38 mouse cellular contexts compared by ENCODE assay signal in genomic region chr6:97082336-97082735, GRCm38 (mm10). TPM values are rescaled to one million over a fixed set of nuclear protein-coding genes. Genes with fewer than 3 reads are reported as not detected.
"Had no signal": no experiment of that assay in that cellular context is flagged by ENCODE, and none has a peak within 500 bp of the region (broad histone marks: within the 10 kb centered on the region; RNA-seq: fewer than 3 reads in every experiment).

No protein-coding gene starts in this region.

- H3K36me3 ChIP-seq: heart, embryonic 12.5 days; heart, embryonic 13.5 days; heart, embryonic 15.5 days; hindbrain, embryonic 10.5 days; hindbrain, embryonic 12.5 days; hindbrain, embryonic 15.5 days; intestine, embryonic 15.5 days; kidney, embryonic 15.5 days had no signal

- ATAC-seq: hindbrain, embryonic 16.5 days; hindbrain, postnatal 0 days; inflammation-experienced regulatory T-cells, adult 6 months; intestine, embryonic 15.5 days; intestine, embryonic 16.5 days; intestine, postnatal 0 days had no signal

- H3K4me1 ChIP-seq: heart, embryonic 12.5 days; heart, embryonic 13.5 days; heart, embryonic 15.5 days; hindbrain, embryonic 12.5 days; intestine, embryonic 15.5 days; kidney, embryonic 15.5 days had no signal

- H3K27ac ChIP-seq: heart, embryonic 13.5 days; heart, embryonic 15.5 days; hindbrain, embryonic 10.5 days; hindbrain, embryonic 12.5 days; hindbrain, embryonic 14.5 days; hindbrain, embryonic 15.5 days; hindbrain, postnatal 0 days; intestine, embryonic 15.5 days; kidney, embryonic 15.5 days; kidney, postnatal 0 days; layer of hippocampus, adult 2 months; left cerebral cortex, adult 2 months had no signal

- H3K27me3 ChIP-seq: heart, embryonic 12.5 days; heart, embryonic 13.5 days; heart, embryonic 15.5 days; hindbrain, embryonic 12.5 days; hindbrain, embryonic 15.5 days; intestine, embryonic 15.5 days; kidney, embryonic 15.5 days had no signal

- H3K4me3 ChIP-seq: heart, embryonic 12.5 days; heart, embryonic 13.5 days; heart, embryonic 15.5 days; hindbrain, embryonic 10.5 days; hindbrain, embryonic 12.5 days; hindbrain, embryonic 15.5 days; intestine, embryonic 15.5 days; kidney, embryonic 15.5 days; layer of hippocampus, adult 2 months; left cerebral cortex, adult 2 months had no signal

- H3K4me2 ChIP-seq: heart, embryonic 11.5 days; heart, embryonic 12.5 days; heart, embryonic 13.5 days; heart, embryonic 15.5 days; hindbrain, embryonic 12.5 days; hindbrain, embryonic 14.5 days; hindbrain, embryonic 15.5 days; intestine, embryonic 15.5 days; kidney, embryonic 15.5 days had no signal

- H3K9me3 ChIP-seq: heart, embryonic 12.5 days; hindbrain, embryonic 10.5 days; hindbrain, embryonic 12.5 days; hindbrain, embryonic 15.5 days; intestine, embryonic 15.5 days; kidney, embryonic 15.5 days had no signal

- H3K9ac ChIP-seq: heart, embryonic 12.5 days; heart, embryonic 13.5 days; heart, embryonic 15.5 days; hindbrain, embryonic 12.5 days; hindbrain, embryonic 14.5 days; hindbrain, embryonic 15.5 days; intestine, embryonic 15.5 days; kidney, embryonic 15.5 days had no signal

- DNase-seq: heart, postnatal 10 days; heart, postnatal 14 days; heart, postnatal 36 days; heart, postnatal 4 days; kidney, adult 11 months; kidney, adult 18-20 months; kidney, adult 2 months; kidney, adult 8-10 months; kidney, adult 9 months; kidney, postnatal 10 days; kidney, postnatal 14 days; kidney, postnatal 25 days; kidney, postnatal 36 days; kidney, postnatal 4 days; layer of hippocampus, adult 9-11 months; layer of hippocampus, postnatal 36 days had no signal

RNA-seq across cellular contexts. Expression of gene Fam19a4, which starts 22.1 kb away (rescaled TPM):
- total RNA-seq: heart, postnatal 10 days; heart, postnatal 14 days; heart, postnatal 36 days; heart, postnatal 4 days; hematopoietic stem cell, adult 5-6 weeks; layer of hippocampus, adult 2 months had no signal
- polyA plus RNA-seq: heart, embryonic 11.5 days; heart, embryonic 13.5 days; heart, embryonic 14.5 days; heart, postnatal 0 days; inflammation-experienced regulatory T-cells, adult 6 months; intestine, embryonic 14.5 days; kidney, adult 2 months had no signal
